8 mouse cellular contexts compared by ENCODE assay signal in the genomic region with DNA sequence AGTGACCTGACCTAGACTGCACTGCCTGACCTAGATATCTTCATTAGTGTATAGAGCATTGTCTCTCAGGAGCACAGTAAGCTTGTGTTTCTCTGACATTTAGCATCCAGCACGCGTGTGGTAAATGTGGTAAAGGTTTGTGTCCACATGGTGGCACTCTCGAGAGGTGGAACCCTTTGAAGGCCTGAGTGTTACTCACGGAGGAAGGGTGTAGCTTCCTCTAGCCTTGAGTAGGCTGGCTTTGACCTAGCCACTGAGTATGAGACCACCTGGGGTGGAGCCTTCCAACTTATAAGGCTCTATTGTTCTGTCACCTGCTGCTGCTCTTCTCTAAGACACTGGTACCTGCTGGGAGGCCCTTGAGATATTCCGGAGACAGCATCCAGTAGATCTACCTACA. TPM values are rescaled to one million over a fixed set of nuclear protein-coding genes. Genes with fewer than 3 reads are reported as not detected.
DNase-seq lines count a peak whose midpoint lies in the region; ATAC-seq lines count a peak whose summit lies in the region.

No protein-coding gene starts in this region.

- no peaks in the 10 kb centered on the region for H3K4me1 ChIP-seq in hindbrain, embryonic 11.5 days (replicated peaks; ENCODE audit: control insufficient read depth, insufficient read depth, low read length)
- no peaks in the 10 kb centered on the region for H3K4me1 ChIP-seq in hindbrain, embryonic 13.5 days (replicated peaks)
- H3K4me1 ChIP-seq in liver, embryonic 11.5 days (replicated peaks; ENCODE audit: control insufficient read depth, insufficient read depth, low read length) = peaks cover 4% of the 10 kb centered on the region

- DNase-seq in hindbrain, embryonic 11.5 days (ENCODE audit: low spot score) = peak; percentile 54
- peak; percentile 59 for DNase-seq in MN1 (ENCODE audit: low spot score)
- DNase-seq in embryo, embryonic 11 days = peak; percentile 65
- DNase-seq in liver, embryonic 11.5 days (ENCODE audit: low spot score) = no peak
- peak; percentile 85 for DNase-seq in retina, postnatal 1 day
- DNase-seq in Muller cell, postnatal 12 days (ENCODE audit: inconsistent ontology term) = no peak

- H3K27ac ChIP-seq in hindbrain, embryonic 11.5 days (ENCODE audit: low read depth, low read length) = no peak overlapping the region
- H3K27ac ChIP-seq in hindbrain, embryonic 13.5 days = no peak overlapping the region
- H3K27ac ChIP-seq in liver, embryonic 11.5 days (ENCODE audit: low read depth, low read length) = no peak overlapping the region

- no peaks in the 10 kb centered on the region for H3K9me3 ChIP-seq in hindbrain, embryonic 11.5 days (ENCODE audit: control insufficient read depth, low read length)
- H3K9me3 ChIP-seq in hindbrain, embryonic 13.5 days = no peaks in the 10 kb centered on the region
- H3K9me3 ChIP-seq in liver, embryonic 11.5 days (ENCODE audit: control insufficient read depth, low read length) = no peaks in the 10 kb centered on the region

- no peak for ATAC-seq in hindbrain, embryonic 11.5 days (ENCODE audit: low FRiP score)
- ATAC-seq in hindbrain, embryonic 13.5 days (ENCODE audit: low FRiP score) = no peak
- peak; percentile 84 for ATAC-seq in inflammation-experienced regulatory T-cells, adult 6 months
- peak; percentile 47 for ATAC-seq in liver, embryonic 11.5 days (replicated peaks; ENCODE audit: low FRiP score)

- no peak overlapping the region for H3K9ac ChIP-seq in hindbrain, embryonic 11.5 days (ENCODE audit: low read depth, low read length)
- H3K9ac ChIP-seq in hindbrain, embryonic 13.5 days = no peak overlapping the region
- no peak overlapping the region for H3K9ac ChIP-seq in liver, embryonic 11.5 days (ENCODE audit: low read depth, low read length)

- H3K27me3 ChIP-seq in hindbrain, embryonic 11.5 days (ENCODE audit: control insufficient read depth, insufficient read depth, low read length) = no peaks in the 10 kb centered on the region
- H3K27me3 ChIP-seq in hindbrain, embryonic 13.5 days = peaks cover 3% of the 10 kb centered on the region
- H3K27me3 ChIP-seq in liver, embryonic 11.5 days (replicated peaks; ENCODE audit: control insufficient read depth, insufficient read depth, low read length) = no peaks in the 10 kb centered on the region

- no peak overlapping the region for H3K4me3 ChIP-seq in hindbrain, embryonic 11.5 days (ENCODE audit: low read depth, low read length)
- no peak overlapping the region for H3K4me3 ChIP-seq in hindbrain, embryonic 13.5 days
- H3K4me3 ChIP-seq in liver, embryonic 11.5 days (ENCODE audit: low read depth, low read length) = no peak overlapping the region

- H3K36me3 ChIP-seq in hindbrain, embryonic 11.5 days (ENCODE audit: control insufficient read depth, insufficient read depth, low read length) = no peaks in the 10 kb centered on the region
- peaks cover 12% of the 10 kb centered on the region for H3K36me3 ChIP-seq in hindbrain, embryonic 13.5 days
- 0 out of 2 replicates have a peak, but pooled peaks cover 3% of the 10 kb centered on the region for H3K36me3 ChIP-seq in liver, embryonic 11.5 days (ENCODE audit: control insufficient read depth, insufficient read depth, low read length)

- WGBS in hindbrain, embryonic 11.5 days = 21% methylated on average over 5 of the region's 5 CpGs
- 17% methylated on average over 5 of the region's 5 CpGs for WGBS in hindbrain, embryonic 13.5 days
- WGBS in liver, embryonic 11.5 days = 19% methylated on average over 5 of the region's 5 CpGs

- no peak overlapping the region for H3K4me2 ChIP-seq in hindbrain, embryonic 11.5 days (replicated peaks; ENCODE audit: low read depth, low read length)
- no peak overlapping the region for H3K4me2 ChIP-seq in hindbrain, embryonic 13.5 days
- H3K4me2 ChIP-seq in liver, embryonic 11.5 days = no peak overlapping the region

RNA-seq across cellular contexts. Expression of a gene that starts 5.6 kb away (rescaled TPM):
- polyA plus RNA-seq in hindbrain, embryonic 11.5 days (2014; fragmentation: Nextera tagmentation; extraction: Ambion mirVana) = 3.6 and 3.8 TPM in 2 replicates
- polyA plus RNA-seq in hindbrain, embryonic 13.5 days (2015; fragmentation: Nextera tagmentation; extraction: Ambion mirVana) = 4.6 and 4.8 TPM in 2 replicates
- polyA plus RNA-seq in inflammation-experienced regulatory T-cells, adult 6 months (2017; shearing (Covaris generic)) = 10 to 100 TPM in 2 of 3 experiments, 1 to 10 TPM in 1; 9.6 to 11.3 (median 10.1) TPM
- 20.6 and 21.1 TPM in 2 replicates for polyA plus RNA-seq in liver, embryonic 11.5 days (2014; fragmentation: Nextera tagmentation; extraction: Ambion mirVana)

RNA-seq across cellular contexts. Expression of a gene that starts 23.6 kb away (rescaled TPM):
- polyA plus RNA-seq in hindbrain, embryonic 11.5 days (2014; fragmentation: Nextera tagmentation; extraction: Ambion mirVana) = 18.5 and 18.8 TPM in 2 replicates
- polyA plus RNA-seq in hindbrain, embryonic 13.5 days (2015; fragmentation: Nextera tagmentation; extraction: Ambion mirVana) = 26.7 and 27.3 TPM in 2 replicates
- 1 to 10 TPM; 5.3 to 8.3 (median 7.7) TPM for polyA plus RNA-seq in inflammation-experienced regulatory T-cells, adult 6 months (2017; shearing (Covaris generic))
- polyA plus RNA-seq in liver, embryonic 11.5 days (2014; fragmentation: Nextera tagmentation; extraction: Ambion mirVana) = 9.3 and 9.5 TPM in 2 replicates

RNA-seq across cellular contexts. Expression of a gene that starts 26.9 kb away (rescaled TPM):
- polyA plus RNA-seq in hindbrain, embryonic 11.5 days (2014; fragmentation: Nextera tagmentation; extraction: Ambion mirVana) = not detected in 2 replicates
- polyA plus RNA-seq in hindbrain, embryonic 13.5 days (2015; fragmentation: Nextera tagmentation; extraction: Ambion mirVana) = not detected in 2 replicates
- 1 to 10 TPM in 1 of 3 experiments, not detected in 2; 1.8 TPM for polyA plus RNA-seq in inflammation-experienced regulatory T-cells, adult 6 months (2017; shearing (Covaris generic))
- not detected in 2 replicates for polyA plus RNA-seq in liver, embryonic 11.5 days (2014; fragmentation: Nextera tagmentation; extraction: Ambion mirVana)

RNA-seq across cellular contexts. Expression of a gene that starts 38.4 kb away (rescaled TPM):
- polyA plus RNA-seq in hindbrain, embryonic 11.5 days (2014; fragmentation: Nextera tagmentation; extraction: Ambion mirVana) = 59.4 and 61.8 TPM in 2 replicates
- polyA plus RNA-seq in hindbrain, embryonic 13.5 days (2015; fragmentation: Nextera tagmentation; extraction: Ambion mirVana) = 24.5 and 26.0 TPM in 2 replicates
- 10 to 100 TPM; 22.4 to 42.1 (median 22.8) TPM for polyA plus RNA-seq in inflammation-experienced regulatory T-cells, adult 6 months (2017; shearing (Covaris generic))
- polyA plus RNA-seq in liver, embryonic 11.5 days (2014; fragmentation: Nextera tagmentation; extraction: Ambion mirVana) = 57.4 and 59.4 TPM in 2 replicates

Comparison
In these comparisons a context has a peak if more than half of its experiments do, and no peak if none do; other contexts are left out.
1. ATAC-seq: peak in inflammation-experienced regulatory T-cells, adult 6 months (single experiment) and liver, embryonic 11.5 days (single experiment); none in hindbrain, embryonic 11.5 days (single experiment) and hindbrain, embryonic 13.5 days (single experiment).
2. DNase-seq: peak in hindbrain, embryonic 11.5 days (single experiment), MN1 (single experiment), embryo, embryonic 11 days (single experiment) and retina, postnatal 1 day (single experiment); none in liver, embryonic 11.5 days (single experiment) and Muller cell, postnatal 12 days (single experiment).